Mouse (Mus musculus) lung, embryonic 15.5 days (tissue): ENCODE results near the gene Imp4. TPM values are rescaled to one million over a fixed set of nuclear protein-coding genes. Genes with fewer than 3 reads are reported as not detected.

Experiments
- ATAC-seq: fragments of 200-750 bp; cut with Nextera tagmentation; 2 replicates; pipeline ENCODE4 v1.8.0; 2017; ENCODE audit warnings: moderate number of reproducible peaks, borderline replicate concordance; ENCODE audit not compliant: low FRiP score, low TSS enrichment; ENCODE audit errors: extremely low read depth
- H3K27ac ChIP-seq: fragments of 300-500 bp; sonication (generic); 2 replicates; pipeline ENCODE4 v1.5.1; 2015; ENCODE audit warnings: moderate library complexity, mild to moderate bottlenecking, inconsistent platforms
- H3K27me3 ChIP-seq: fragments of 300-500 bp; sonication (generic); 2 replicates; pipeline ENCODE4 v1.6.1; 2015; ENCODE audit warnings: inconsistent platforms
- H3K36me3 ChIP-seq: fragments of 300-500 bp; sonication (generic); 2 replicates; pipeline ENCODE4 v1.6.1; 2015; ENCODE audit warnings: inconsistent platforms
- H3K4me1 ChIP-seq: fragments of 300-500 bp; sonication (generic); 2 replicates; pipeline ENCODE4 v1.6.1; 2015; ENCODE audit warnings: inconsistent platforms
- H3K4me2 ChIP-seq: fragments of 300-500 bp; sonication (generic); 2 replicates; pipeline ENCODE4 v1.6.1; 2015; ENCODE audit warnings: inconsistent platforms, mild to moderate bottlenecking, moderate library complexity
- H3K4me3 ChIP-seq: fragments of 300-500 bp; sonication (generic); 2 replicates; pipeline ENCODE4 v1.5.1; 2015; ENCODE audit warnings: mild to moderate bottlenecking, inconsistent platforms
- H3K9ac ChIP-seq: fragments of 300-500 bp; sonication (generic); 2 replicates; pipeline ENCODE4 v1.6.1; 2015; ENCODE audit warnings: inconsistent platforms
- H3K9me3 ChIP-seq: fragments of 300-500 bp; sonication (generic); 2 replicates; pipeline ENCODE4 v1.6.1; 2016; ENCODE audit warnings: inconsistent platforms
- WGBS: fragments of 180-500 bp; shearing (Covaris S2); methylation state at CpG from one replicate; pipeline ENCODE4 v1.1.7; 2015; 5-methylcytosine and 5-hydroxymethylcytosine counted together
- polyA plus RNA-seq: library from polyadenylated mRNA; unstranded; fragments of >200 nt; fragmentation: Nextera tagmentation; extraction: Ambion mirVana; gene quantifications from 2 replicates; pipeline ENCODE4 v1.2.1, GENCODE M21; 2015

Imp4 gene
- polyA plus RNA-seq, 1 experiment from 2014 or later, result 80.1 TPM

DNA sequence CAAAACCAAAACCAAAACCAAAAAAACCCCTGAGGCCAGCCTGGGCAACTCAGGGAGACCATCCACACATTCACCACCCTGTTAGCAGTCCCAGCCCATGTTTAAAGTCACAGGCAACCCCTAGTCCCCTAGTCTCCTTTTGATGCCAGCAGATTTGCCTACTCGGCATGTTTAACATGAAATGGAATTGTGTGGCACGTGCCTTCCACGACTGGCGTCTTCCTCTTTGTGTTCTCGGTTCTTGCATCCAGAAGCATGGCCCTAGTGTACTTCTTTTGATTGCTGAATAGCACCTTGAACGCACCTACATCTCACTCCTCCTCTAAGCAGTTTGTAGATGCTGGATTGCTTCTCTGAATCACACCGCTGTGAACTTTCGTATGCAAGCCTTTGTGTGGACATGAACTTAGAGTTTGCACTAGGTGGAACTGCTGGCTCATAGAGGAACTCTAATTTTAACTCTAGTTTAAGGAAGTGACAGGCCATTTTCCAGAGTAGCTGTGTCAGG lies 24.7 kb downstream of the Imp4 start:
- 83% methylated on average over 8 of the region's 8 CpGs for WGBS
- H3K9me3 ChIP-seq, result no peaks in the 10 kb centered on the region
- H3K4me3 ChIP-seq, result no peak overlapping the region
- peaks cover 15% of the 10 kb centered on the region for H3K27me3 ChIP-seq
- H3K27ac ChIP-seq, result no peak overlapping the region
- H3K4me2 ChIP-seq, result no peak overlapping the region
- ATAC-seq, result no peak
- no peaks in the 10 kb centered on the region for H3K36me3 ChIP-seq
- H3K4me1 ChIP-seq, result peaks cover 14% of the 10 kb centered on the region
- no peak overlapping the region for H3K9ac ChIP-seq

DNA sequence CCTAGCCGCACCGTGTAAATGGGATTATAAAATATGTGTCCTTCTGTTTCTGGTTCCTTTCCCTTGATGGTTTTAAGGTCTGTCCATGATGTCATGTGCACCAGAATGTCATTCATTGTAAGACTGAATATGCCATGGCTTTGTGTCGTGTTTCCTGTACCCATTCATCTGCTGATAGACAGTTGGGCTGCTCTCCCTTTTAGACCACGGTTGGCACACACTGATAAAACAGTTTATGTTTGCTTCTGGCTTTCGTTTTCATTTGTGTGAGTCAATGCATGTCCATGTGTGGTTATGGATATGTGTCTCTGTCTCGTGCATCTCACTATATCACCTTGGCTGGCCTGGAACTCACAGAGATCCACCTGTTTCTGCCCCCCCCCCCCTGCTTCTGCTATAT lies 25.8 kb downstream of the Imp4 start:
- no peak overlapping the region for H3K4me3 ChIP-seq
- no peak overlapping the region for H3K4me2 ChIP-seq
- no peak overlapping the region for H3K9ac ChIP-seq
- no peaks in the 10 kb centered on the region for H3K36me3 ChIP-seq
- ATAC-seq, result no peak
- peaks cover 7% of the 10 kb centered on the region for H3K27me3 ChIP-seq
- no peaks in the 10 kb centered on the region for H3K9me3 ChIP-seq
- H3K4me1 ChIP-seq, result peaks cover 8% of the 10 kb centered on the region
- WGBS, result 55% methylated on average over 6 of the region's 6 CpGs
- H3K27ac ChIP-seq, result no peak overlapping the region

DNA sequence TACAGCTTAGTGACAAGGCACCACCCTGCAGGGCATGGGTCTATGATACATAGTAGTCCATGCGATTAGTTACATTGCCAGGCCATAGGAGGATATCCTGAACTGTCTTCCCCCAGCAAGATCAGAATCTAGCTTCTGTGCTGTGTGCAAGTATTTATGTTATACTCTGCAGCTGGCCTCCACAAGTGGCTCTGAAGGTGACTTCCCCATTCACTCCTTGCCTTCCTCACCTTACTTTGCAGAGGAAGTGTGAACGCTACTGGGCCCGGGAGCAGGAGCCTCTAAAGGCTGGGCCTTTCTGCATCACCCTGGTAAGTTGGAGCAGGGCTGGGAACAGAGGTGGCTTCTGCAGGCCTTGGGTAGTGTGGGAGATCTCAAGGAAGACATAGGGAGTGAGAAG lies 28.4 kb downstream of the Imp4 start:
- H3K4me1 ChIP-seq, result peaks cover 13% of the 10 kb centered on the region
- H3K9me3 ChIP-seq, result no peaks in the 10 kb centered on the region
- no peaks in the 10 kb centered on the region for H3K36me3 ChIP-seq
- no peaks in the 10 kb centered on the region; the same call in 1 of the 2 replicates for H3K27me3 ChIP-seq
- no peak overlapping the region for H3K4me2 ChIP-seq
- H3K4me3 ChIP-seq, result no peak overlapping the region
- WGBS, result 43% methylated on average over 3 of the region's 3 CpGs
- ATAC-seq, result no peak
- no peak overlapping the region for H3K9ac ChIP-seq
- peak overlapping the region; percentile 49 for H3K27ac ChIP-seq

GRCm38 (mm10) chr1:34468500-34468899 lies 28.8 kb downstream of the Imp4 start:
- no peak overlapping the region for H3K9ac ChIP-seq
- H3K4me3 ChIP-seq, result no peak overlapping the region
- WGBS, result 67% methylated on average over 4 of the region's 4 CpGs
- H3K36me3 ChIP-seq, result no peaks in the 10 kb centered on the region
- H3K27me3 ChIP-seq, result no peaks in the 10 kb centered on the region; the same call in 1 of the 2 replicates
- peaks cover 17% of the 10 kb centered on the region for H3K4me1 ChIP-seq
- no peak overlapping the region for H3K4me2 ChIP-seq
- H3K9me3 ChIP-seq, result no peaks in the 10 kb centered on the region
- H3K27ac ChIP-seq, result peak overlapping the region; percentile 49; the same call in 1 of the 2 replicates
- ATAC-seq, result no peak

DNA sequence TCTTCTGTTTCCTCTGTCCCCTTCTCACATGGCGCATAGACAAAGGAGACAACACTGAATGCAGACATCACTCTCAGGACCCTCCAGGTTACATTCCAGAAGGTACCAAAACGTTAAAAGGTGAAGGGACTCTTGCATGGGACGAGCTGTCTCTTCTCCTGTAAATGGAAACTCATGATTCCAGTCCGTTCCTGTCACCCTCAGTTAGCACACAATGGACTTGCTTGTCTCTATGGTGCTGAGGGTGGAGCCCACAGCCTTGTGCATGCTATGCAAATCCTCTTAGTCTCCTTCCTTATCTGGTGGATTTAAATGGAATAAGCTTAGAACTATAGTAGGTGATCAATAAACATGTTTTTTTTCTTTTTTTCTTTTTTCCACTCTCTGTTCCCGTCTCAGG lies 30.1 kb downstream of the Imp4 start:
- Histone ChIP-seq H3K27ac (no peak overlapping the region), H3K9me3 (no peaks in the 10 kb centered on the region), H3K36me3 (no peaks in the 10 kb centered on the region), H3K27me3 (no peaks in the 10 kb centered on the region; the same call in 1 of the 2 replicates), H3K4me1 (peaks cover 17% of the 10 kb centered on the region), H3K4me3 (no peak overlapping the region), H3K9ac (no peak overlapping the region), H3K4me2 (no peak overlapping the region)
- no peak for ATAC-seq
- WGBS, result 71% methylated on average over 5 of the region's 5 CpGs

- H3K27me3 ChIP-seq, result no peaks in the 10 kb centered on the region; the same call in 1 of the 2 replicates
- peak overlapping the region; percentile 53 for H3K4me3 ChIP-seq
- H3K36me3 ChIP-seq, result no peaks in the 10 kb centered on the region
- peaks cover 16% of the 10 kb centered on the region for H3K4me1 ChIP-seq
- peak overlapping the region; percentile 90 for H3K4me2 ChIP-seq
- H3K9ac ChIP-seq, result peak overlapping the region; percentile 44
- H3K9me3 ChIP-seq, result no peaks in the 10 kb centered on the region
- H3K27ac ChIP-seq, result peak overlapping the region; percentile 24
- WGBS, result 1% methylated on average over 41 of the region's 43 CpGs
- peak; percentile 79 for ATAC-seq
These were observed 33.0 kb downstream of the Imp4 start for GRCm38 (mm10) chr1:34472427-34473300.

DNA sequence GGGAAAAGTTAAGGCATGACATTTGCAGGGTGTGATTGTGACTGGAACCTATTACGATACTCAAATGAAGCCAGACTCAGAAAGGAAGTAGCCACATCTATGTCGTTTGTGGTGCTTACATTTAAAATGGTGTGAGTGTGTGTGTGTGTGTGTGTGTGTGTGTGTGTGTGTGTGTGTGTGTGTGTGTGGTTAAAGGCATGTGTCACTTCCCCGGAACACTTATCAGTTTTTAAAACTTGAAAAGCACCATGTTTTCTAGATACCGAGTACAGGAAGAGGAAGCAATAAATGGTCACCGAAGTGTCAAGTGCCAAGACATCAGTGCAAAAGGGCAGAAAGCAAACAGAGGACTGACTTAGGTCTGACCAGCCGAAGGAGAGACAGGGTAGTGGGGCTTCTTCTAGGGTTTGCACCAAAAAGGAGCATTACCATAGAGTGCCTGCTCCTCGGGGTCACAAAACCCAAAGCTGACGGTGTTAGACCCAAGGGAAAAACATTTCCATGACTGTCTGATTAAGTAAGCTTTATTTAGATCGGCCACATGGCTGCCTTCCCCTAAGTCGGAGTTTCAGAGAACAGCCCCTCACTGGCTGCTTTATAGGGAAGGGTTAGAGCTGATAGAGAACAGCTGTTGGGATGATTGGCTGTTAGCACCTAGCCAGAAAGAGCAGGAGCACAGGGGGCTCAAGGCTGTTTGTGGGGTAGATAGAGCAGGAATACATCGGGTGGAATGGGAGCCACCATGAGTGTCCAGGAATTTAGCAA lies 39.4 kb downstream of the Imp4 start:
- Histone ChIP-seq H3K4me2 (no peak overlapping the region), H3K4me3 (no peak overlapping the region), H3K27me3 (no peaks in the 10 kb centered on the region), H3K4me1 (peaks cover 10% of the 10 kb centered on the region), H3K36me3 (no peaks in the 10 kb centered on the region), H3K9ac (no peak overlapping the region), H3K27ac (no peak overlapping the region), H3K9me3 (no peaks in the 10 kb centered on the region)
- no peak for ATAC-seq
- WGBS, result 23% methylated on average over 11 of the region's 11 CpGs

DNA sequence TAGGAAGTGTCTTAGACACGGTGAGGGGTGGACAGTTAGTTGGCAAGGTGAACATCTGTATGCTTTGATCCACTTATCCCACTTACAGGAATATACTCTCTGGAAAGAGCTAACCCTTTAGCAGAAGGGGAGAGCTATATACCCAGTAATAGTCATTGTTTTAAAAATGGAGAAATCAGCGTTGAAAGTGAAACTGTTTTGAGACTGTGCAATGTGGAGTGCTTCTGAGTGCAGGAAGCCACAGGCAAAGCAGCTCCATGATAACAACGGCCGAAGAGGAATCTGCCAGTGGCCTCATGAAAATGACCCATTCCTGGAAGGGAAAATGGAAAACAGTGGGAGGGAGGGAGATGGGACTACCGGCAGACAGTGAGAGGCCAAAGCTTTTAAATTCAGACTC lies 41.1 kb downstream of the Imp4 start:
- ATAC-seq, result no peak
- H3K4me1 ChIP-seq, result peaks cover 14% of the 10 kb centered on the region
- no peaks in the 10 kb centered on the region for H3K9me3 ChIP-seq
- no peak overlapping the region for H3K4me2 ChIP-seq
- no peak overlapping the region for H3K4me3 ChIP-seq
- 54% methylated on average over 5 of the region's 5 CpGs for WGBS
- H3K27ac ChIP-seq, result no peak overlapping the region
- H3K27me3 ChIP-seq, result no peaks in the 10 kb centered on the region
- no peak overlapping the region for H3K9ac ChIP-seq
- H3K36me3 ChIP-seq, result no peaks in the 10 kb centered on the region

GRCm38 (mm10) chr1:34481920-34482669 lies 42.4 kb downstream of the Imp4 start:
- H3K9me3 ChIP-seq, result no peaks in the 10 kb centered on the region
- no peak overlapping the region for H3K4me2 ChIP-seq
- no peak for ATAC-seq
- H3K27ac ChIP-seq, result no peak overlapping the region
- no peaks in the 10 kb centered on the region for H3K36me3 ChIP-seq
- 36% methylated on average over 5 of the region's 5 CpGs for WGBS
- peaks cover 14% of the 10 kb centered on the region for H3K4me1 ChIP-seq
- no peaks in the 10 kb centered on the region for H3K27me3 ChIP-seq
- no peak overlapping the region for H3K9ac ChIP-seq
- no peak overlapping the region for H3K4me3 ChIP-seq

DNA sequence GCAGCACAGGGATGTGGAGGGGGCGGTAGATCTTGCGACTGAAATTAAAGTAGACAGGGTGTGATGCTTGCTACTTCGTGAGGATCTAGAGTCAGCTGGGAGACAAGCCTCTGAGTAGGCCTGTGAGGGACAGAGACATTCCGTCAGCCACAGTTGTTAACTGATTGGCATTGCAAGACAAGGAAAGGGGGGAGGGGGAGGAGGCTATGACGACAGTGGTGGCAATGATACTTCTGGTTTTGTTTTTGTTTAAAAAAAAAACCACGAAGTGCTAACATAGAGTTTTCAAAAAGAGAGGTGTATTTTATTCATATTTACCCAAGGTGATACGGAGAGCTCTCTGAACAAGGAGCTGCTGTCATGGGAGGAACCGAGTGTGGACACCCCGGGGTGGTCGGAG lies 44.8 kb downstream of the Imp4 start:
- 57% methylated on average over 10 of the region's 10 CpGs for WGBS
- H3K4me2 ChIP-seq, result no peak overlapping the region
- no peak overlapping the region for H3K27ac ChIP-seq
- no peaks in the 10 kb centered on the region for H3K9me3 ChIP-seq
- H3K4me3 ChIP-seq, result no peak overlapping the region
- ATAC-seq, result no peak
- peaks cover 5% of the 10 kb centered on the region for H3K4me1 ChIP-seq
- no peaks in the 10 kb centered on the region for H3K36me3 ChIP-seq
- no peaks in the 10 kb centered on the region for H3K27me3 ChIP-seq
- no peak overlapping the region for H3K9ac ChIP-seq

DNA sequence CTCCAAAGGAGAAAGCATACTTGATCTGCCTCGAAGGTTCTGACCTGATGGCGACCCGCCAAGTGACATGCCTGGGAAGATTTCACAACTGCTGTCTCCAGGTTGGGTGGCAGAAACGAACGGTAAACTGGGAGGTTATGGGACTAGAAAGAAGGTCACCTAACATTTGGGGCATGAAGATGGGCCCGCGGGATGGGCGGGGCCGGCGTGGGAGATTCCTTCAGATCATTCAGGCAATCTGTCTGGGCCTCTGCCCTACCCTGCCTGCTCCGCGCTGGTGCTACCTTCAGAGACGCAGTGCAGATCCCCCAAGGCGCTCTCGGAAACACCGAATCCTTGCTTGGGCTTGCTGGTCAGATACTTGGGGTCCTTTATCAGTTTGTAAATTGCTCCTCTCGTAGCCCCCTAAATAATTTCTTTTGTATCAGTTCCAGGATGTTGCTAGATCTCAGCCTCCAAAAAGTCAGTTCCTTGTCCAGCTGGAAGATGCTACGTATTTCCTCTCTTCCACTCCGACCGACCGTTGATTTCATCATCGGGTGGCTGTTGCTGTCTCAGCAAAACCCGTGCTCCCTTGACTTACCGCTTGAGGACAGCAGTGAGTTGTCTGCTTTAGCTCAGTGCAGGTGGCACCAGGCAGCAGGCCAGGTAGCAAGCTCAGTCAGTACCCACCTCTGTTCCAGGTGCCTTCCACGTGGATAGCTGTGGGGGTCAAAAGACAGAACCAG lies 46.0 kb downstream of the Imp4 start:
- WGBS, result 5% methylated on average over 25 of the region's 25 CpGs

More for the DNA sequence above, 46.0 kb downstream of the Imp4 start:
- Histone ChIP-seq H3K27me3 (no peaks in the 10 kb centered on the region), H3K4me3 (peak overlapping the region; percentile 26), H3K36me3 (no peaks in the 10 kb centered on the region), H3K4me1 (peaks cover 4% of the 10 kb centered on the region), H3K27ac (no peak overlapping the region), H3K9ac (no peak overlapping the region), H3K4me2 (peak overlapping the region; percentile 53), H3K9me3 (no peaks in the 10 kb centered on the region)
- peak; percentile 49; the same call in 1 of the 2 replicates for ATAC-seq
